9 mouse cellular contexts compared by ENCODE assay signal in the genomic region with DNA sequence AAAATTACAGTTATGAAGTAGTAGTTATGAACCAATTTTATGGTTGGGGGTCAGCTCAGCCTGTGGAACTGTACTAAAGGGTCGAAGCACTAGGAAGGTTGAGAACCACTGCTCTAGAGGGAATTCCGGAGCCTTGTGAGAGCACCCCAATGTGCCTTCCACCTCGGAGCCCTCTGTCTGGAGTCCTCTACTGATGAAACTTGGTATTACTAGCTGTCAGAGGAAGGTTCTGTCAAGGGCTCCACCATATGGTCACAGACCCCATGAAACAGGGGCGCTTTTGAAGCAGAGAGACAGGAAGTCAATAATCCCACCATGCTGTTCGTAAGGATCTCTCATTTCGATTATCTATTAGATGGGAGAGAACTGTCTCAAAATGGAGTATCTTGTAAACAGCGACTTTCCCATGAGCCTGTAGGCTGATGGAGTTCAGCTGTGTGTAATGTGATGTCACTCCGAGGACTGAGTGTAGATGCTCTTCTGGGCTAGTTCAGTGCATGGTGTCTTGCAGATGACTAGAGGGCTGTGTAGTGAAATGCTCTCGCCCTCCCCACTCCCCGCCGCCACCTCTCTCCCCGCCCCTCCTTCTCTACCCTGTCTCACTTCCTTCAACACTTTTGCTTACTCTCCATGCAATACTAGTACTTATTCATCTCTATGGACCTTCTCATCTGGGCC.
DNase-seq lines count a peak whose midpoint lies in the region; ATAC-seq and TF ChIP-seq lines count a peak whose summit lies in the region.
"Had no signal": no experiment of that assay in that cellular context is flagged by ENCODE, and none has a peak within 500 bp of the region (broad histone marks: within the 10 kb centered on the region; RNA-seq: fewer than 3 reads in every experiment).

No protein-coding gene starts in this region.

- H3K4me2 ChIP-seq in limb, embryonic 15.5 days = peak overlapping the region; percentile 8
- no peak overlapping the region for H3K4me2 ChIP-seq in hindbrain, embryonic 14.5 days (replicated peaks)
- H3K4me2 ChIP-seq: hindbrain, embryonic 15.5 days had no signal

- no peak overlapping the region for H3K9ac ChIP-seq in ES-E14 (ENCODE audit: insufficient read depth, low read depth, low read length, poor library complexity, severe bottlenecking)
- no peak overlapping the region for H3K9ac ChIP-seq in limb, embryonic 15.5 days
- H3K9ac ChIP-seq in hindbrain, embryonic 14.5 days = no peak overlapping the region
- H3K9ac ChIP-seq: hindbrain, embryonic 15.5 days had no signal

- no peak for ATAC-seq in limb, embryonic 15.5 days (ENCODE audit: insufficient number of reproducible peaks, low FRiP score, low TSS enrichment, low read depth)
- ATAC-seq in hindbrain, embryonic 14.5 days (ENCODE audit: low FRiP score) = no peak

- H3K36me3 ChIP-seq in ES-E14 (ENCODE audit: control insufficient read depth, insufficient read depth, low read length, poor library complexity, severe bottlenecking) = no peaks in the 10 kb centered on the region
- no peaks in the 10 kb centered on the region for H3K36me3 ChIP-seq in limb, embryonic 15.5 days
- no peaks in the 10 kb centered on the region for H3K36me3 ChIP-seq in hindbrain, embryonic 14.5 days (replicated peaks; ENCODE audit: control insufficient read depth, insufficient read depth)
- H3K36me3 ChIP-seq: hindbrain, embryonic 15.5 days had no signal

- H3K4me3 ChIP-seq in left cerebral cortex, adult 2 months = no peak overlapping the region
- no peak overlapping the region for H3K4me3 ChIP-seq in ES-E14 (ENCODE audit: insufficient read depth in 1 of 2, low read depth in 1 of 2, low read length in 2 of 2, poor library complexity in 1 of 2, severe bottlenecking in 1 of 2)
- no peak overlapping the region for H3K4me3 ChIP-seq in limb, embryonic 15.5 days
- no peak overlapping the region for H3K4me3 ChIP-seq in hindbrain, embryonic 14.5 days (replicated peaks; ENCODE audit: low read length)
- H3K4me3 ChIP-seq: hindbrain, embryonic 15.5 days had no signal

- no peaks in the 10 kb centered on the region for H3K9me3 ChIP-seq in ES-E14 (ENCODE audit: control insufficient read depth, insufficient read depth, low read depth, low read length)
- no peaks in the 10 kb centered on the region for H3K9me3 ChIP-seq in limb, embryonic 15.5 days
- H3K9me3 ChIP-seq in hindbrain, embryonic 14.5 days (ENCODE audit: control insufficient read depth, low read length) = no peaks in the 10 kb centered on the region
- H3K9me3 ChIP-seq: hindbrain, embryonic 15.5 days had no signal

- H3K4me1 ChIP-seq in ES-E14 (ENCODE audit: control insufficient read depth in 2 of 2, insufficient read depth in 2 of 2, low read length in 2 of 2, poor library complexity in 1 of 2) = no peaks in the 10 kb centered on the region
- no peaks in the 10 kb centered on the region; the same call in 1 of the 2 replicates for H3K4me1 ChIP-seq in limb, embryonic 15.5 days
- H3K4me1 ChIP-seq in hindbrain, embryonic 14.5 days (replicated peaks; ENCODE audit: control insufficient read depth, insufficient read depth, low read length) = no peaks in the 10 kb centered on the region
- H3K4me1 ChIP-seq: hindbrain, embryonic 15.5 days had no signal

- WGBS in limb, embryonic 15.5 days = 61% methylated on average over 12 of the region's 12 CpGs
- WGBS in hindbrain, embryonic 14.5 days = 86% methylated on average over 12 of the region's 12 CpGs

- no peak overlapping the region for H3K27ac ChIP-seq in left cerebral cortex, adult 2 months
- no peak overlapping the region for H3K27ac ChIP-seq in ES-E14 (ENCODE audit: insufficient read depth, low read depth, low read length, poor library complexity, severe bottlenecking)
- no peak overlapping the region for H3K27ac ChIP-seq in limb, embryonic 15.5 days
- no peak overlapping the region for H3K27ac ChIP-seq in hindbrain, embryonic 14.5 days
- H3K27ac ChIP-seq: hindbrain, embryonic 15.5 days had no signal

- in situ Hi-C loops in ES-E14 (cut with MboI; ENCODE audit: low sequenced_read_pairs in 2 of 2, unreplicated experiment in 2 of 2) = loop anchor here in 1 of 2 experiments (10.0 kb wide), 2 partner anchors 192 to 372 kb away; no protein-coding TSS in a partner anchor

- TF ChIP-seq CTCF in left cerebral cortex, adult 2 months (IDR thresholded peaks at IDR 0.05) = peak; percentile 52

- intact Hi-C loops in left cerebral cortex, adult 2 months (cut with DNase I) = loop anchor here (1.0 to 10.0 kb wide), 7 partner anchors 102 to 932 kb away; partner anchors contain the start of gene Gda
- intact Hi-C loops in left cerebral cortex, postnatal 10 days (cut with DNase I) = loop anchor here (1.0 to 10.0 kb wide), 5 partner anchors 100 to 932 kb away; partner anchors contain the start of gene Gda

- peak; percentile 11 for DNase-seq in embryo, embryonic 10 days (ENCODE audit: low spot score)
- DNase-seq in embryo, embryonic 9.5 days (ENCODE audit: extremely low spot score) = no peak
- no peak for DNase-seq in left cerebral cortex, adult 2 months (ENCODE audit: extremely low spot score in 1 of 2, low spot score in 2 of 2)
- DNase-seq in left cerebral cortex, postnatal 10 days (ENCODE audit: extremely low spot score in 1 of 2, low spot score in 2 of 2) = no peak
- DNase-seq in ES-E14 (ENCODE audit: low read depth, low spot score) = no peak
- no peak for DNase-seq in hindbrain, embryonic 14.5 days (ENCODE audit: low spot score)
- no peak for DNase-seq in adrenal gland, postnatal 36 days

- H3K27me3 ChIP-seq in limb, embryonic 15.5 days = no peaks in the 10 kb centered on the region
- no peaks in the 10 kb centered on the region for H3K27me3 ChIP-seq in hindbrain, embryonic 14.5 days (ENCODE audit: control insufficient read depth, insufficient read depth, low read length)
- H3K27me3 ChIP-seq: hindbrain, embryonic 15.5 days had no signal

TF ChIP-seq in ES-E14, 5 proteins besides CTCF, POLR2A, EP300 and RAD21:
- TF ChIP-seq ZC3H11A (IDR thresholded peaks at IDR 0.05; ENCODE audit: borderline replicate concordance, low read depth, low read length) (0 out of 2 replicates have a peak, but pooled peaks have one; percentile 25), ZNF384 (IDR thresholded peaks at IDR 0.05; ENCODE audit: low read depth, low read length) (no peak)
